Mouse (Mus musculus): ENCODE data around the gene Stn1. TPM values are rescaled to one million over a fixed set of nuclear protein-coding genes. Genes with fewer than 3 reads are reported as not detected.

The Stn1 gene
- polyA plus RNA-seq, 1 experiment from 2014 or later, result 30.2 TPM

- H3K27me3 ChIP-seq, result no peaks in the 10 kb centered on the region
- no peak overlapping the region for H3K4me2 ChIP-seq (replicated peaks)
- H3K4me3 ChIP-seq (replicated peaks), result no peak overlapping the region
- H3K27ac ChIP-seq, result no peak overlapping the region
- no peak overlapping the region for H3K9ac ChIP-seq (replicated peaks)
- H3K36me3 ChIP-seq, result peaks cover 8% of the 10 kb centered on the region
- peaks cover 12% of the 10 kb centered on the region; the same call in 1 of the 2 replicates for H3K4me1 ChIP-seq (replicated peaks)
- ATAC-seq, result no peak
- 52% methylated on average over 4 of the region's 4 CpGs for WGBS
- H3K9me3 ChIP-seq, result no peaks in the 10 kb centered on the region
These were observed 33.7 kb downstream of the Stn1 start for GRCm38 (mm10) chr19:47503625-47504024.

- H3K9ac ChIP-seq (replicated peaks), result no peak overlapping the region
- no peak overlapping the region for H3K27ac ChIP-seq
- no peak overlapping the region for H3K4me3 ChIP-seq (replicated peaks)
- H3K9me3 ChIP-seq, result no peaks in the 10 kb centered on the region
- H3K27me3 ChIP-seq, result no peaks in the 10 kb centered on the region
- H3K4me2 ChIP-seq (replicated peaks), result no peak overlapping the region
- 0 out of 2 replicates have a peak, but pooled peaks have one; percentile 16 for ATAC-seq
- WGBS, result 81% methylated on average over 8 of the region's 8 CpGs
- H3K36me3 ChIP-seq, result peaks cover 8% of the 10 kb centered on the region
- H3K4me1 ChIP-seq (replicated peaks), result peaks cover 10% of the 10 kb centered on the region; the same call in 1 of the 2 replicates
These were observed 34.7 kb downstream of the Stn1 start for GRCm38 (mm10) chr19:47502563-47502962.

GRCm38 (mm10) chr19:47500389-47501011, 36.8 kb downstream of the Stn1 start:
- WGBS, result 74% methylated on average over 11 of the region's 11 CpGs
- H3K27ac ChIP-seq, result no peak overlapping the region; the same call in 1 of the 2 replicates
- H3K36me3 ChIP-seq, result peaks cover 3% of the 10 kb centered on the region
- H3K4me2 ChIP-seq (replicated peaks), result no peak overlapping the region
- H3K9ac ChIP-seq (replicated peaks), result no peak overlapping the region
- no peaks in the 10 kb centered on the region for H3K27me3 ChIP-seq
- H3K4me1 ChIP-seq (replicated peaks), result 0 out of 2 replicates have a peak, but pooled peaks cover 6% of the 10 kb centered on the region
- ATAC-seq, result no peak
- H3K9me3 ChIP-seq, result no peaks in the 10 kb centered on the region
- no peak overlapping the region for H3K4me3 ChIP-seq (replicated peaks)

GRCm38 (mm10) chr19:47499841-47500240, 37.5 kb downstream of the Stn1 start:
- no peak overlapping the region for H3K9ac ChIP-seq (replicated peaks)
- no peak for ATAC-seq
- H3K9me3 ChIP-seq, result no peaks in the 10 kb centered on the region
- H3K27ac ChIP-seq, result no peak overlapping the region
- H3K27me3 ChIP-seq, result no peaks in the 10 kb centered on the region
- H3K4me3 ChIP-seq (replicated peaks), result no peak overlapping the region
- peaks cover 2% of the 10 kb centered on the region; the same call in 1 of the 2 replicates for H3K36me3 ChIP-seq
- 0 out of 2 replicates have a peak, but pooled peaks cover 6% of the 10 kb centered on the region for H3K4me1 ChIP-seq (replicated peaks)
- no peak overlapping the region for H3K4me2 ChIP-seq (replicated peaks)
- 85% methylated on average over 5 of the region's 5 CpGs for WGBS

- H3K4me2 ChIP-seq (replicated peaks), result no peak overlapping the region
- WGBS, result 94% methylated on average over 4 of the region's 4 CpGs
- H3K4me1 ChIP-seq (replicated peaks), result peaks cover 12% of the 10 kb centered on the region
- no peak overlapping the region for H3K4me3 ChIP-seq (replicated peaks)
- ATAC-seq, result no peak
- H3K36me3 ChIP-seq, result peaks cover 2% of the 10 kb centered on the region; the same call in 1 of the 2 replicates
- H3K9ac ChIP-seq (replicated peaks), result no peak overlapping the region
- H3K9me3 ChIP-seq, result no peaks in the 10 kb centered on the region
- H3K27ac ChIP-seq, result no peak overlapping the region
- no peaks in the 10 kb centered on the region for H3K27me3 ChIP-seq
These were observed 38.4 kb downstream of the Stn1 start for GRCm38 (mm10) chr19:47498942-47499341.

GRCm38 (mm10) chr19:47497736-47498135, 39.6 kb downstream of the Stn1 start:
- H3K4me2 ChIP-seq (replicated peaks), result no peak overlapping the region
- H3K9me3 ChIP-seq, result no peaks in the 10 kb centered on the region
- no peak for ATAC-seq
- H3K27ac ChIP-seq, result no peak overlapping the region
- H3K4me1 ChIP-seq (replicated peaks), result peaks cover 24% of the 10 kb centered on the region
- no peak overlapping the region for H3K4me3 ChIP-seq (replicated peaks)
- 90% methylated on average over 6 of the region's 6 CpGs for WGBS
- H3K27me3 ChIP-seq, result no peaks in the 10 kb centered on the region
- peaks cover 2% of the 10 kb centered on the region; the same call in 1 of the 2 replicates for H3K36me3 ChIP-seq
- H3K9ac ChIP-seq (replicated peaks), result no peak overlapping the region

- Histone ChIP-seq H3K36me3 (peaks cover under 1% of the 10 kb centered on the region; the same call in 1 of the 2 replicates), H3K4me2 (replicated peaks) (no peak overlapping the region), H3K27me3 (no peaks in the 10 kb centered on the region), H3K9me3 (no peaks in the 10 kb centered on the region), H3K4me1 (replicated peaks) (peaks cover 28% of the 10 kb centered on the region), H3K4me3 (replicated peaks) (no peak overlapping the region), H3K9ac (replicated peaks) (no peak overlapping the region), H3K27ac (no peak overlapping the region)
- no peak for ATAC-seq
- 70% methylated on average over 9 of the region's 9 CpGs for WGBS
These were observed 40.0 kb downstream of the Stn1 start for GRCm38 (mm10) chr19:47497313-47497712.

GRCm38 (mm10) chr19:47493017-47493997, 44.0 kb downstream of the Stn1 start:
- Histone ChIP-seq H3K27me3 (no peaks in the 10 kb centered on the region), H3K36me3 (no peaks in the 10 kb centered on the region), H3K4me1 (replicated peaks) (peaks cover 26% of the 10 kb centered on the region), H3K9ac (replicated peaks) (peak overlapping the region; percentile 41), H3K4me3 (replicated peaks) (peak overlapping the region; percentile 11), H3K4me2 (replicated peaks) (peak overlapping the region; percentile 43), H3K27ac (peak overlapping the region; percentile 77), H3K9me3 (no peaks in the 10 kb centered on the region)
- ATAC-seq, result peak; percentile 78
- 17% methylated on average over 23 of the region's 23 CpGs for WGBS

GRCm38 (mm10) chr19:47492422-47492821, 44.9 kb downstream of the Stn1 start:
- Histone ChIP-seq H3K9ac (replicated peaks) (no peak overlapping the region), H3K4me2 (replicated peaks) (no peak overlapping the region), H3K27me3 (no peaks in the 10 kb centered on the region), H3K27ac (peak overlapping the region; percentile 77), H3K4me3 (replicated peaks) (no peak overlapping the region), H3K4me1 (replicated peaks) (peaks cover 26% of the 10 kb centered on the region), H3K36me3 (no peaks in the 10 kb centered on the region), H3K9me3 (no peaks in the 10 kb centered on the region)
- WGBS, result 23% methylated on average over 6 of the region's 6 CpGs
- ATAC-seq, result no peak

GRCm38 (mm10) chr19:47491853-47492252, 45.5 kb downstream of the Stn1 start:
- no peak overlapping the region for H3K4me2 ChIP-seq (replicated peaks)
- no peaks in the 10 kb centered on the region for H3K9me3 ChIP-seq
- peaks cover 26% of the 10 kb centered on the region for H3K4me1 ChIP-seq (replicated peaks)
- H3K4me3 ChIP-seq (replicated peaks), result no peak overlapping the region
- no peak overlapping the region for H3K9ac ChIP-seq (replicated peaks)
- whole genome bisulfite sequencing, result 61% methylated on average over 2 of the region's 2 CpGs
- H3K27ac ChIP-seq, result no peak overlapping the region
- H3K36me3 ChIP-seq, result no peaks in the 10 kb centered on the region
- H3K27me3 ChIP-seq, result no peaks in the 10 kb centered on the region
- ATAC-seq, result no peak

- ATAC-seq, result no peak
These were observed 48.1 kb downstream of the Stn1 start for GRCm38 (mm10) chr19:47489233-47489632.

GRCm38 (mm10) chr19:47488250-47488649, 49.1 kb downstream of the Stn1 start:
- Histone ChIP-seq H3K27me3 (no peaks in the 10 kb centered on the region), H3K4me1 (replicated peaks) (peaks cover 25% of the 10 kb centered on the region), H3K9me3 (no peaks in the 10 kb centered on the region), H3K27ac (no peak overlapping the region), H3K9ac (replicated peaks) (no peak overlapping the region), H3K36me3 (no peaks in the 10 kb centered on the region), H3K4me3 (replicated peaks) (no peak overlapping the region), H3K4me2 (replicated peaks) (no peak overlapping the region)
- no peak for ATAC-seq
- 41% methylated on average over 4 of the region's 4 CpGs for WGBS

More at GRCm38 (mm10) chr19:47489233-47489632, 48.1 kb downstream of the Stn1 start:
- H3K4me2 ChIP-seq (replicated peaks), result no peak overlapping the region
- peaks cover 31% of the 10 kb centered on the region for H3K4me1 ChIP-seq (replicated peaks)
- H3K36me3 ChIP-seq, result no peaks in the 10 kb centered on the region
- no peaks in the 10 kb centered on the region for H3K9me3 ChIP-seq
- H3K27me3 ChIP-seq, result no peaks in the 10 kb centered on the region
- H3K4me3 ChIP-seq (replicated peaks), result no peak overlapping the region
- no peak overlapping the region for H3K27ac ChIP-seq
- 89% methylated on average over 3 of the region's 3 CpGs for WGBS
- no peak overlapping the region for H3K9ac ChIP-seq (replicated peaks)

Data from midbrain, embryonic 13.5 days (tissue).